Mouse (Mus musculus) midbrain, embryonic 15.5 days (tissue): Measurements from ENCODE around the gene Shisa6. TPM values are rescaled to one million over a fixed set of nuclear protein-coding genes. Genes with fewer than 3 reads are reported as not detected.

Source experiments
- ATAC-seq: fragments of 200-750 bp; cut with Nextera tagmentation; replicated peaks from 2 replicates; pipeline ENCODE4 v1.8.0; 2017; ENCODE audit warnings: moderate TSS enrichment
- H3K27ac ChIP-seq: fragments of 300-500 bp; sonication (generic); 2 replicates; pipeline ENCODE4 v1.5.1; 2015; ENCODE audit warnings: mild to moderate bottlenecking, inconsistent platforms
- H3K27me3 ChIP-seq: fragments of 300-500 bp; sonication (generic); replicated peaks from 2 replicates; pipeline ENCODE4 v1.6.1; 2015; ENCODE audit warnings: inconsistent platforms
- H3K36me3 ChIP-seq: fragments of 300-500 bp; sonication (generic); replicated peaks from 2 replicates; pipeline ENCODE4 v1.6.1; 2015; ENCODE audit warnings: inconsistent platforms
- H3K4me1 ChIP-seq: fragments of 300-500 bp; sonication (generic); 2 replicates; pipeline ENCODE4 v1.6.1; 2015; ENCODE audit warnings: inconsistent platforms
- H3K4me2 ChIP-seq: fragments of 300-500 bp; sonication (generic); 2 replicates; pipeline ENCODE4 v1.6.1; 2015; ENCODE audit warnings: inconsistent platforms, mild to moderate bottlenecking, moderate library complexity
- H3K4me3 ChIP-seq: fragments of 300-500 bp; sonication (generic); 2 replicates; pipeline ENCODE4 v1.5.1; 2015; ENCODE audit warnings: mild to moderate bottlenecking, inconsistent platforms
- H3K9ac ChIP-seq: fragments of 300-500 bp; sonication (generic); 2 replicates; pipeline ENCODE4 v1.6.1; 2015; ENCODE audit warnings: mild to moderate bottlenecking, inconsistent platforms
- H3K9me3 ChIP-seq: fragments of 300-500 bp; sonication (generic); 2 replicates; pipeline ENCODE4 v1.6.1; 2016; ENCODE audit warnings: inconsistent platforms
- WGBS: fragments of 180-500 bp; shearing (Covaris S2); methylation state at CpG from one replicate; pipeline ENCODE4 v1.1.7; 2015; ENCODE audit warnings: mixed read lengths; 5-methylcytosine and 5-hydroxymethylcytosine counted together
- polyA plus RNA-seq: library from polyadenylated mRNA; unstranded; fragments of >200 nt; fragmentation: Nextera tagmentation; extraction: Ambion mirVana; gene quantifications from 2 replicates; pipeline ENCODE4 v1.2.1, GENCODE M21; 2015

Gene Shisa6
- 2.7 and 2.9 TPM in 2 replicates for polyA plus RNA-seq

- under 1% methylated on average over 86 of the region's 89 CpGs for WGBS
- peak within 1 kb of the TSS; percentile 59 for H3K27ac ChIP-seq
- H3K4me1 ChIP-seq: peaks cover 42% of the 10 kb centered on the region
- no peaks in the 10 kb centered on the region for H3K36me3 ChIP-seq
- peak; percentile 74; the same call in 1 of the 2 replicates for ATAC-seq
- H3K9ac ChIP-seq: peak within 1 kb of the TSS; percentile 66
- peak within 1 kb of the TSS; percentile 73 for H3K4me3 ChIP-seq
- peaks cover 57% of the 10 kb centered on the region for H3K27me3 ChIP-seq
- no peaks in the 10 kb centered on the region for H3K9me3 ChIP-seq
- peak within 1 kb of the TSS; percentile 89 for H3K4me2 ChIP-seq
Observed at GRCm38 (mm10) chr11:66525371-66526045, at the start of gene Shisa6. Shisa6 (minus strand) TSS chr11:66525964.

GRCm38 (mm10) chr11:66573888-66574287 lies 48.1 kb upstream of the Shisa6 start:
- Histone ChIP-seq H3K9ac (no peak overlapping the region), H3K9me3 (no peaks in the 10 kb centered on the region), H3K27me3 (no peaks in the 10 kb centered on the region), H3K4me1 (no peaks in the 10 kb centered on the region), H3K36me3 (no peaks in the 10 kb centered on the region), H3K4me3 (no peak overlapping the region), H3K4me2 (no peak overlapping the region), H3K27ac (no peak overlapping the region)
- 21% methylated on average over 2 of the region's 2 CpGs for WGBS
- no peak for ATAC-seq

GRCm38 (mm10) chr11:66569045-66569444 lies 43.3 kb upstream of the Shisa6 start:
- no peak overlapping the region for H3K4me2 ChIP-seq
- no peak overlapping the region for H3K27ac ChIP-seq
- H3K4me3 ChIP-seq: no peak overlapping the region
- no peaks in the 10 kb centered on the region for H3K36me3 ChIP-seq
- no peak overlapping the region for H3K9ac ChIP-seq
- H3K4me1 ChIP-seq: peaks cover 15% of the 10 kb centered on the region
- H3K9me3 ChIP-seq: no peaks in the 10 kb centered on the region
- WGBS: 66% methylated on average over 4 of the region's 4 CpGs
- no peak for ATAC-seq
- H3K27me3 ChIP-seq: 0 out of 2 replicates have a peak, but pooled peaks cover 7% of the 10 kb centered on the region

DNA sequence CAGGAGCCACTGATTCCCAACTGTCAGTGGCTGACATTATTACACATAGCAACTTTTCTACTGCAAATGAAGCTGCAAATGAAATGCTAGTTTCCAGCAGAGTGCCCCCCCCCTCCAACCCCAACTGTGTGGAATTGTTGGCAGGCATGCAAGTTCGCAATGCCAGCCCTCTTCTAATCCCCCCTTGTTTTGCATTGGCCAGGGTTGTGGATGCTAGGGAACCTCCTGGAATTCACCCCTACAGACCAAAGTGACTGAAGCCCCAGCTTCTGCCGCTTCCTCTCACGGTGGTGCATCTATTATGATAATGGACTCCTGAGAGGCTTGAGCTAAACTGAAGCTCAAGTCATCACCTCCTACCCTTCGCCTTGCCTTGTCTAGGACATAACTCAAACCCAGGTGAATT lies 42.6 kb upstream of the Shisa6 start:
- Histone ChIP-seq H3K4me2 (no peak overlapping the region), H3K9ac (no peak overlapping the region), H3K9me3 (no peaks in the 10 kb centered on the region), H3K4me1 (peaks cover 15% of the 10 kb centered on the region), H3K27me3 (0 out of 2 replicates have a peak, but pooled peaks cover 7% of the 10 kb centered on the region), H3K4me3 (no peak overlapping the region), H3K36me3 (no peaks in the 10 kb centered on the region), H3K27ac (no peak overlapping the region)
- 15% methylated on average over 4 of the region's 4 CpGs for whole genome bisulfite sequencing
- peak; percentile 70 for ATAC-seq

GRCm38 (mm10) chr11:66567382-66567781 lies 41.6 kb upstream of the Shisa6 start:
- no peaks in the 10 kb centered on the region for H3K36me3 ChIP-seq
- no peaks in the 10 kb centered on the region for H3K9me3 ChIP-seq
- H3K9ac ChIP-seq: no peak overlapping the region
- H3K4me1 ChIP-seq: peaks cover 15% of the 10 kb centered on the region
- H3K27me3 ChIP-seq: 0 out of 2 replicates have a peak, but pooled peaks cover 7% of the 10 kb centered on the region
- 10% methylated on average over 10 of the region's 10 CpGs for WGBS
- H3K4me3 ChIP-seq: no peak overlapping the region
- no peak for ATAC-seq
- peak overlapping the region; percentile 23 for H3K4me2 ChIP-seq
- no peak overlapping the region for H3K27ac ChIP-seq

DNA sequence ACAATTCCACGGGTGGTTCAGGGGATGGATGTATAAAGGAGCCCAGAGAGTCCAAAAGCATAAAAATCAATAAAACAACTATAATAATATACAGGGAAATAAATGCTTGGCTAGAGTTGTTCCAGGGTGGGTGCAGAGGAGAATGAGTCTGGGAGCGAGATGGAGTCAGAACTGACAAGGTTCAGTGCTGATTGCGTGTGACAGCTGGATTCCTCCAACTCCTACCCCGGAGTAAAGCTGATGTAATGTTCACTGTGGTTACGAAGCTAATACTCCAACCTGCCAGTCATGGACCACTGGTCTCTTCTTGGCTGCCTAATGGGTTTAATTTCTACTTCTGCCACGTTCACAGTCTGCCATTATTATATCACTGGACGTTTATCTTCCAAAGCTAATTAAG lies 36.5 kb upstream of the Shisa6 start:
- H3K9ac ChIP-seq: no peak overlapping the region
- H3K9me3 ChIP-seq: no peaks in the 10 kb centered on the region
- ATAC-seq: no peak
- H3K4me2 ChIP-seq: no peak overlapping the region
- peaks cover 4% of the 10 kb centered on the region for H3K4me1 ChIP-seq
- H3K4me3 ChIP-seq: no peak overlapping the region
- no peaks in the 10 kb centered on the region for H3K36me3 ChIP-seq
- WGBS: 80% methylated on average over 7 of the region's 7 CpGs
- H3K27me3 ChIP-seq: 0 out of 2 replicates have a peak, but pooled peaks cover 3% of the 10 kb centered on the region
- no peak overlapping the region for H3K27ac ChIP-seq

- H3K4me1 ChIP-seq: no peaks in the 10 kb centered on the region
Observed at GRCm38 (mm10) chr11:66537820-66538219, 12.1 kb upstream of the Shisa6 start.

DNA sequence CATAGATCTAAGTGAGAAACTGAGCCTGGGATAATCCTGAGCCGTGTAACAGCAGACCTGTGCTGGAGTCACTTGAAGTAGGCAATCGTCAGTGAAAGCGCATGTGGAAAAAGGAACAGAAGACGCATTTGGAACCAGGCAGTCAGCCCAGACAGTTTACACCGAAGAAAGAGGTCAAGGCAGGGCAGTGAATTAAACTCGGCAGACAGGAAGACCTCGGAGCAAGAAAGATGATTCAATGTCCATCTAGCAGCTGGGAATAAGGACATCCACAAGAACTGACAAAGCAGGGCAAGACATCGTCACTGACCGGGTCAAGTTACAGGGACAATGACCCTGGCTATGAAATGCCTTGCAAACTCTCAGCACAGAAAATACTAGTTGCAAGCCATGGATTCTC lies 10.1 kb upstream of the Shisa6 start:
- Histone ChIP-seq H3K27ac (no peak overlapping the region), H3K36me3 (no peaks in the 10 kb centered on the region), H3K4me2 (no peak overlapping the region), H3K9me3 (no peaks in the 10 kb centered on the region), H3K4me1 (no peaks in the 10 kb centered on the region), H3K4me3 (no peak overlapping the region), H3K27me3 (0 out of 2 replicates have a peak, but pooled peaks cover 4% of the 10 kb centered on the region), H3K9ac (no peak overlapping the region)
- 88% methylated on average over 9 of the region's 9 CpGs for WGBS
- ATAC-seq: no peak

More at GRCm38 (mm10) chr11:66537820-66538219, 12.1 kb upstream of the Shisa6 start:
- H3K27ac ChIP-seq: no peak overlapping the region
- 65% methylated on average over 1 of the region's 1 CpGs for WGBS
- no peak overlapping the region for H3K4me2 ChIP-seq
- ATAC-seq: no peak
- H3K36me3 ChIP-seq: no peaks in the 10 kb centered on the region
- 0 out of 2 replicates have a peak, but pooled peaks cover 4% of the 10 kb centered on the region for H3K27me3 ChIP-seq
- no peaks in the 10 kb centered on the region for H3K9me3 ChIP-seq
- no peak overlapping the region for H3K9ac ChIP-seq
- no peak overlapping the region for H3K4me3 ChIP-seq

DNA sequence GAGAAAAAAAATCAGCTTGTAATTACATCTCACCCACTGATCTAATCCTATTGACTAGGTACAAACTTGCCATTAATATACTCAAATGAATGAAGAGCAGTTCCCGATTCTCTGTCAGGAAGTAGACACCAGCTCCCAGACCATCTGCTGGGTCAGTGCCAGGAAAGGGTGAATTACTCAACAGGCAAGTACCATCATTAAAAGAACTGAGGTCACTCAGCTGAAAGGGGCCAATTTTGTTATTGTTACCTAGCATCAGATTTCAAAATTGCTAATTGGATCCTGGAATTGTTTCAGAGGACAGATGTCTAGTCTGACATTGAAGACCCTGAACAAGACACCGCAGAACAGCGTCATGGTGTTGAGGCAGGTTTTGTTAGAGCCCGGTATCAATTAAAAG lies 9.4 kb upstream of the Shisa6 start:
- 68% methylated on average over 4 of the region's 4 CpGs for WGBS
- H3K4me1 ChIP-seq: no peaks in the 10 kb centered on the region
- no peak overlapping the region for H3K4me2 ChIP-seq
- no peaks in the 10 kb centered on the region for H3K36me3 ChIP-seq
- H3K4me3 ChIP-seq: no peak overlapping the region
- H3K27me3 ChIP-seq: 0 out of 2 replicates have a peak, but pooled peaks cover 4% of the 10 kb centered on the region
- H3K27ac ChIP-seq: no peak overlapping the region
- ATAC-seq: no peak
- H3K9ac ChIP-seq: no peak overlapping the region
- no peaks in the 10 kb centered on the region for H3K9me3 ChIP-seq

- H3K4me1 ChIP-seq: no peaks in the 10 kb centered on the region
- no peak overlapping the region for H3K27ac ChIP-seq
- no peaks in the 10 kb centered on the region for H3K9me3 ChIP-seq
- no peak overlapping the region for H3K4me2 ChIP-seq
- H3K4me3 ChIP-seq: no peak overlapping the region
- no peak for ATAC-seq
- no peaks in the 10 kb centered on the region for H3K36me3 ChIP-seq
- peaks cover 9% of the 10 kb centered on the region; the same call in 1 of the 2 replicates for H3K27me3 ChIP-seq
- WGBS: 35% methylated on average over 4 of the region's 4 CpGs
- H3K9ac ChIP-seq: no peak overlapping the region
Observed at GRCm38 (mm10) chr11:66534291-66534690, 8.5 kb upstream of the Shisa6 start.

GRCm38 (mm10) chr11:66528146-66528545 lies 2.4 kb upstream of the Shisa6 start:
- Histone ChIP-seq H3K4me1 (peaks cover 38% of the 10 kb centered on the region), H3K4me2 (peak overlapping the region; percentile 89; the same call in 1 of the 2 replicates), H3K36me3 (no peaks in the 10 kb centered on the region), H3K4me3 (no peak overlapping the region), H3K27me3 (peaks cover 54% of the 10 kb centered on the region), H3K9me3 (no peaks in the 10 kb centered on the region), H3K27ac (no peak overlapping the region), H3K9ac (no peak overlapping the region)
- no peak for ATAC-seq

DNA sequence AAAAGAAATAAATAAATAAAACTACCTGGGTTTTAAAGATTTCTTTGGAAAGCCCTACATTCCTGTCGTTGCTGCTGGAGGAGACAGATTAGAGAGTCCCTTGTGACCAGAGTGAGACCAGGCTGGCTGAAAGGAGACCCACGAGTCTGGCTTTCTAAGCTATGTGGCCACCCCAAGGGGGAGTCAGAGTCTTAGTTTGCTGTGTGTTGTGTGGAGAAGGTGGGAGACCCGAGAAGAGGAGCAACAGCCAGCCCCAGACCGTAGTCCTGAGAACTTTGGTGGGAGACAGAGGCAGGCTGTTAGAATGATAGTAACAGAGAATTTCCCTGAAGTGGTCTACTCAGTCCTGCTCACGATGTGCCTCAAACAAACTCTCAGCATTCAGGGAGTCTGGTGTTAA lies 1.6 kb upstream of the Shisa6 start:
- Histone ChIP-seq H3K9ac (no peak overlapping the region), H3K36me3 (no peaks in the 10 kb centered on the region), H3K9me3 (no peaks in the 10 kb centered on the region), H3K4me3 (peak overlapping the region; percentile 73; the same call in 1 of the 2 replicates), H3K4me1 (peaks cover 42% of the 10 kb centered on the region), H3K27ac (no peak overlapping the region), H3K4me2 (peak overlapping the region; percentile 89), H3K27me3 (peaks cover 57% of the 10 kb centered on the region)
- ATAC-seq: no peak
- WGBS: 1% methylated on average over 5 of the region's 5 CpGs

- ATAC-seq: peak; percentile 10; the same call in 1 of the 2 replicates
- no peaks in the 10 kb centered on the region for H3K36me3 ChIP-seq
- H3K4me1 ChIP-seq: peaks cover 42% of the 10 kb centered on the region
- peak overlapping the region; percentile 73 for H3K4me3 ChIP-seq
- H3K27me3 ChIP-seq: peaks cover 57% of the 10 kb centered on the region
- peak overlapping the region; percentile 66; the same call in 1 of the 2 replicates for H3K9ac ChIP-seq
- 0 out of 2 replicates have a peak overlapping the region, but pooled peaks have one; percentile 59 for H3K27ac ChIP-seq
- 5% methylated on average over 5 of the region's 5 CpGs for WGBS
- H3K9me3 ChIP-seq: no peaks in the 10 kb centered on the region
- peak overlapping the region; percentile 89 for H3K4me2 ChIP-seq
Observed at GRCm38 (mm10) chr11:66526981-66527320, 1.2 kb upstream of the Shisa6 start.
